Mouse (Mus musculus): ENCODE results near the gene Trpm3. TPM values are rescaled to one million over a fixed set of nuclear protein-coding genes. Genes with fewer than 3 reads are reported as not detected.

The Trpm3 gene
- polyA plus RNA-seq (2015; fragmentation: Nextera tagmentation; extraction: Ambion mirVana): 0.23 and 0.30 TPM in 2 replicates

DNA sequence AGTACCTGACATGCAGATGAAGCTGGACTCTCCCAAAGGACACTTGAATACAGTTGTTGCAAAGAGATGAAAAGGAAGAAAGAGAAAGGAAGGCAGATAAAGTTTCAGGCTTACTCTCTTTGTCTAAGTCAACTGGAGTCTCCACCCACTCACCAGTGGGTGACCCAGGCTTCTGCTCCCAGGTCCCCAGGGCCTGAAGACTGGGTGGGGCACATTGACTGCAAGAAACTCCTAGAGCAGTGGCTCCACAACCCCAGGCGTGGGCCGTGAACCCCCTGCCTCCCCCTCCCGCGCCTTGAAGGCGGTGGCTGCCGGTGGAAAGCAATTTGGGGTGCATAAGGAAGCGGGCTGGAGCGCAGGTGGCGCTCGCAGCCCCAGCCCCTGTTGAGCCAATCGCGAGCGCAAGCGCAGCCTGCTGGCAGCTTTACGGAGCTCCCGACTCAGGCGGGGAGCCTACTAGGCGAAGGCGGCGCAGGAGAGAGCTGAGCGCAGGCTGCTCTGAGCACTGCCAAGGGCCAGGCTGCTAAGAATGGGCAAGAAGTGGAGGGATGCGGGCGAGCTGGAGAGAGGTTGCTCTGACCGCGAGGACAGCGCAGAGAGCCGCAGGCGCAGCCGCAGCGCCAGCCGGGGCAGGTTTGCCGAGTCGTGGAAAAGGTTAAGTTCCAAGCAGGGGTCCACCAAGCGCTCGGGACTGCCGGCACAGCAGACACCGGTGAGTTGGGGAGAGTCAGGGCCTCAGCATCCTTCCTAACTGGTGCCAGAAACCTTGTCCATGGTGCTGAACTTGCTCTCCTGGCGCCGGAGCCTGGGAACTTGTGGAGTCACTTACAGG, at the start of gene Trpm3:
Trpm3 (plus strand) TSS at position 457 of the 832 bp plus-strand sequence.
- Histone ChIP-seq H3K27ac (ENCODE audit: low read depth, low read length) (no peak within 1 kb of the TSS), H3K9ac (ENCODE audit: low read depth, low read length) (no peak within 1 kb of the TSS), H3K36me3 (ENCODE audit: control insufficient read depth, insufficient read depth) (no peaks in the 10 kb centered on the region), H3K9me3 (ENCODE audit: control insufficient read depth) (no peaks in the 10 kb centered on the region), H3K27me3 (replicated peaks; ENCODE audit: control insufficient read depth, insufficient read depth, low read length) (peaks cover 7% of the 10 kb centered on the region; the same call in 1 of the 2 replicates), H3K4me1 (replicated peaks; ENCODE audit: control insufficient read depth, insufficient read depth, low read length) (no peaks in the 10 kb centered on the region), H3K4me2 (replicated peaks; ENCODE audit: low read depth) (no peak within 1 kb of the TSS; the same call in 1 of the 2 replicates), H3K4me3 (ENCODE audit: low read depth, low read length) (no peak within 1 kb of the TSS)
- TF ChIP-seq CTCF (IDR thresholded peaks at IDR 0.05; ENCODE audit: low read depth): no peak
- no peak for ATAC-seq
- WGBS: 2% methylated on average over 39 of the region's 39 CpGs

DNA sequence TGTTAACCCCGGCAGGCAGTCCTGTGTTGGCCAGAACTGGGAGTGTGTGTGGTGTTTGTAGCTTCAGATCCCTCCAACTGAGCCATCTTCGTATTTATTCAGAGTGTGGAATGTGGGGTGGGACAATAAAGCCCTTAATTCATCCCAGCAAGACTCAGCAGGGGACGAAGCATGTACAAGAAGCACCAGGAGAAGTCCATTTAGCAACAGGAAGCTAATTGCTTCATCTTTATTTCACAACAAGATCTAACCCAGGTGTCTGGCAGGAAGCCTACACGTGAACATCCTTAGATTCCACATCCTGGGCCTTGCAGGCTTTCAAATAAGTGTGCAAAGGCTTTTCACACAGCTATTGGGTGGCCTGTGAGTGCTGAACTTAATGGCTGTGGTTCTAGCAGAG, 38.3 kb upstream of the Trpm3 start:
- Histone ChIP-seq H3K9me3 (ENCODE audit: control insufficient read depth) (no peaks in the 10 kb centered on the region), H3K9ac (ENCODE audit: low read depth, low read length) (no peak overlapping the region), H3K4me2 (replicated peaks; ENCODE audit: low read depth) (no peak overlapping the region), H3K27me3 (replicated peaks; ENCODE audit: control insufficient read depth, insufficient read depth, low read length) (no peaks in the 10 kb centered on the region), H3K36me3 (ENCODE audit: control insufficient read depth, insufficient read depth) (no peaks in the 10 kb centered on the region), H3K27ac (ENCODE audit: low read depth, low read length) (no peak overlapping the region), H3K4me1 (replicated peaks; ENCODE audit: control insufficient read depth, insufficient read depth, low read length) (no peaks in the 10 kb centered on the region), H3K4me3 (ENCODE audit: low read depth, low read length) (no peak overlapping the region)
- no peak for ATAC-seq
- WGBS: 28% methylated on average over 4 of the region's 4 CpGs
- TF ChIP-seq CTCF (IDR thresholded peaks at IDR 0.05; ENCODE audit: low read depth): no peak

GRCm38 (mm10) chr19:22103865-22104264, 35.0 kb upstream of the Trpm3 start:
- Histone ChIP-seq H3K27me3 (replicated peaks; ENCODE audit: control insufficient read depth, insufficient read depth, low read length) (no peaks in the 10 kb centered on the region), H3K4me2 (replicated peaks; ENCODE audit: low read depth) (no peak overlapping the region), H3K4me1 (replicated peaks; ENCODE audit: control insufficient read depth, insufficient read depth, low read length) (no peaks in the 10 kb centered on the region), H3K9ac (ENCODE audit: low read depth, low read length) (no peak overlapping the region), H3K36me3 (ENCODE audit: control insufficient read depth, insufficient read depth) (no peaks in the 10 kb centered on the region), H3K4me3 (ENCODE audit: low read depth, low read length) (no peak overlapping the region), H3K27ac (ENCODE audit: low read depth, low read length) (no peak overlapping the region), H3K9me3 (ENCODE audit: control insufficient read depth) (no peaks in the 10 kb centered on the region)
- no peak for TF ChIP-seq CTCF (IDR thresholded peaks at IDR 0.05; ENCODE audit: low read depth)
- ATAC-seq: no peak
- WGBS: 72% methylated on average over 4 of the region's 4 CpGs

- ATAC-seq: no peak
- Histone ChIP-seq H3K4me2 (replicated peaks; ENCODE audit: low read depth) (no peak overlapping the region), H3K4me3 (ENCODE audit: low read depth, low read length) (no peak overlapping the region), H3K4me1 (replicated peaks; ENCODE audit: control insufficient read depth, insufficient read depth, low read length) (no peaks in the 10 kb centered on the region), H3K36me3 (ENCODE audit: control insufficient read depth, insufficient read depth) (no peaks in the 10 kb centered on the region), H3K27ac (ENCODE audit: low read depth, low read length) (no peak overlapping the region), H3K9ac (ENCODE audit: low read depth, low read length) (no peak overlapping the region), H3K9me3 (ENCODE audit: control insufficient read depth) (no peaks in the 10 kb centered on the region), H3K27me3 (replicated peaks; ENCODE audit: control insufficient read depth, insufficient read depth, low read length) (no peaks in the 10 kb centered on the region)
- TF ChIP-seq CTCF (IDR thresholded peaks at IDR 0.05; ENCODE audit: low read depth): no peak
- WGBS: 76% methylated on average over 7 of the region's 7 CpGs
Measured at GRCm38 (mm10) chr19:22104848-22105484, 33.9 kb upstream of the Trpm3 start.

GRCm38 (mm10) chr19:22105648-22106047, 33.2 kb upstream of the Trpm3 start:
- Histone ChIP-seq H3K27me3 (replicated peaks; ENCODE audit: control insufficient read depth, insufficient read depth, low read length) (no peaks in the 10 kb centered on the region), H3K9ac (ENCODE audit: low read depth, low read length) (no peak overlapping the region), H3K4me3 (ENCODE audit: low read depth, low read length) (no peak overlapping the region), H3K4me2 (replicated peaks; ENCODE audit: low read depth) (no peak overlapping the region), H3K36me3 (ENCODE audit: control insufficient read depth, insufficient read depth) (no peaks in the 10 kb centered on the region), H3K27ac (ENCODE audit: low read depth, low read length) (no peak overlapping the region), H3K9me3 (ENCODE audit: control insufficient read depth) (no peaks in the 10 kb centered on the region), H3K4me1 (replicated peaks; ENCODE audit: control insufficient read depth, insufficient read depth, low read length) (no peaks in the 10 kb centered on the region)
- TF ChIP-seq CTCF (IDR thresholded peaks at IDR 0.05; ENCODE audit: low read depth): no peak
- ATAC-seq: no peak
- 41% methylated on average over 2 of the region's 2 CpGs for WGBS

GRCm38 (mm10) chr19:22108893-22109463, 29.9 kb upstream of the Trpm3 start:
- no peak overlapping the region for H3K9ac ChIP-seq (ENCODE audit: low read depth, low read length)
- no peak overlapping the region for H3K27ac ChIP-seq (ENCODE audit: low read depth, low read length)
- H3K4me3 ChIP-seq (ENCODE audit: low read depth, low read length): no peak overlapping the region
- H3K36me3 ChIP-seq (ENCODE audit: control insufficient read depth, insufficient read depth): no peaks in the 10 kb centered on the region
- TF ChIP-seq CTCF (IDR thresholded peaks at IDR 0.05; ENCODE audit: low read depth): no peak
- no peaks in the 10 kb centered on the region for H3K4me1 ChIP-seq (replicated peaks; ENCODE audit: control insufficient read depth, insufficient read depth, low read length)
- no peaks in the 10 kb centered on the region for H3K9me3 ChIP-seq (ENCODE audit: control insufficient read depth)
- WGBS: 86% methylated on average over 8 of the region's 8 CpGs
- no peak for ATAC-seq
- H3K4me2 ChIP-seq (replicated peaks; ENCODE audit: low read depth): no peak overlapping the region
- H3K27me3 ChIP-seq (replicated peaks; ENCODE audit: control insufficient read depth, insufficient read depth, low read length): no peaks in the 10 kb centered on the region
